Mouse (Mus musculus): ENCODE measurements around the gene Trp53rka. TPM values are rescaled to one million over a fixed set of nuclear protein-coding genes. Genes with fewer than 3 reads are reported as not detected.

Gene Trp53rka
- polyA plus RNA-seq, 1 experiment from 2014 or later: 19.7 TPM

DNA sequence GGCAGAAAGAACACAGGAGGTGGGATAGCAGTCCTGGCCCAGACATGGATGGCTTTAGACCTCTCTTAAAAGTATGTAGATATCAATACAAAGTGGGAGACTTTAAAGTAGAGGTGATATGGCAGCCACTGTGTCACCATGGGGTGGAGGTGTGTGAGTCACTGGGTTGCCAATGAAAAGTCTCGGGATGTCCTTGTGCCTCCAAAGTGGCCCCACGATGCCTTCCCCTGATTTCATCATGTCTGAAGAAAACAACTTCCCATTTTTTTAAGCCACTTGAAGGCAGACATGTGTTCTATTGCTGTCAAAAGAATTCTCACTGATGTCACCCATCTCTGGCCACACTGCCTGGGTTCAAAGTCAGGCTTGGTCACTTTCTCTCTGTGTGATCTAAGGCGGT lies 48.3 kb downstream of the Trp53rka start:
- TF ChIP-seq CTCF (IDR thresholded peaks at IDR 0.05; ENCODE audit: low read depth) (no peak), EP300 (optimal IDR thresholded peaks at IDR 0.05) (no peak)
- Histone ChIP-seq H3K9ac (ENCODE audit: low read length) (no peak overlapping the region), H3K27me3 (ENCODE audit: control insufficient read depth, insufficient read depth, low read length) (no peaks in the 10 kb centered on the region), H3K36me3 (ENCODE audit: control insufficient read depth, insufficient read depth, low read length) (no peaks in the 10 kb centered on the region), H3K4me3 (ENCODE audit: low read depth, low read length) (no peak overlapping the region), H3K9me3 (ENCODE audit: control insufficient read depth, low read length) (no peaks in the 10 kb centered on the region), H3K4me2 (replicated peaks; ENCODE audit: low read depth) (no peak overlapping the region), H3K27ac (replicated peaks) (no peak overlapping the region), H3K4me1 (replicated peaks; ENCODE audit: control insufficient read depth, insufficient read depth) (no peaks in the 10 kb centered on the region)
- 62% methylated on average over 3 of the region's 3 CpGs for WGBS
- DNase-seq (ENCODE audit: low spot score) (no peak), ATAC-seq (ENCODE audit: low FRiP score, low TSS enrichment) (no peak)

DNA sequence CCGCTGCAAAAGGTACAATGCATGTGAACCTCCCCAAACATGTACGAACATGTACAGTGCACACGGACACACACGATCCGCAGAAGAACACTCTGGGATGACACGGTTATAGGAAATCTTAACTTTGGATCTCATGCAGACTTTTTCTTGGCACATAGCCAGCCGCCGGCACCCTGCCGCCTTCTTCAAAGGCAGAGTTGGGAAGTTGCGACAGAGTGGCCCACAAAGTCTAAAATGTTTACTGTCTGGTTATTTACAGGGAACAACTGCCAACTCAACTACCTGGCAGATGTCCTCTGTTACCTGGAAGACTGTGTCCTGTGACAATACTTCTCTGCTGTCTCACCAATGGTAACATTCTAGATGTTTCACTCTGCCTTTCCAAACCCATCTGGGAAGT lies 50.1 kb downstream of the Trp53rka start:
- DNase-seq (ENCODE audit: low spot score): no peak
- ATAC-seq (ENCODE audit: low FRiP score, low TSS enrichment): no peak
- WGBS: 66% methylated on average over 10 of the region's 10 CpGs
- Histone ChIP-seq H3K9me3 (ENCODE audit: control insufficient read depth, low read length) (no peaks in the 10 kb centered on the region), H3K36me3 (ENCODE audit: control insufficient read depth, insufficient read depth, low read length) (no peaks in the 10 kb centered on the region), H3K4me3 (ENCODE audit: low read depth, low read length) (no peak overlapping the region), H3K9ac (ENCODE audit: low read length) (no peak overlapping the region), H3K4me2 (replicated peaks; ENCODE audit: low read depth) (no peak overlapping the region), H3K4me1 (replicated peaks; ENCODE audit: control insufficient read depth, insufficient read depth) (no peaks in the 10 kb centered on the region), H3K27ac (replicated peaks) (no peak overlapping the region), H3K27me3 (ENCODE audit: control insufficient read depth, insufficient read depth, low read length) (no peaks in the 10 kb centered on the region)
- TF ChIP-seq CTCF (IDR thresholded peaks at IDR 0.05; ENCODE audit: low read depth) (no peak), EP300 (optimal IDR thresholded peaks at IDR 0.05) (no peak)

- DNase-seq (ENCODE audit: low spot score) (no peak), ATAC-seq (ENCODE audit: low FRiP score, low TSS enrichment) (no peak)
- no peaks in the 10 kb centered on the region for H3K4me1 ChIP-seq (replicated peaks; ENCODE audit: control insufficient read depth, insufficient read depth)
- H3K4me2 ChIP-seq (replicated peaks; ENCODE audit: low read depth): no peak overlapping the region
- H3K36me3 ChIP-seq (ENCODE audit: control insufficient read depth, insufficient read depth, low read length): no peaks in the 10 kb centered on the region
- H3K9me3 ChIP-seq (ENCODE audit: control insufficient read depth, low read length): no peaks in the 10 kb centered on the region
- no peaks in the 10 kb centered on the region for H3K27me3 ChIP-seq (ENCODE audit: control insufficient read depth, insufficient read depth, low read length)
- H3K9ac ChIP-seq (ENCODE audit: low read length): no peak overlapping the region
- WGBS: 48% methylated on average over 4 of the region's 4 CpGs
- no peak overlapping the region for H3K4me3 ChIP-seq (ENCODE audit: low read depth, low read length)
- H3K27ac ChIP-seq (replicated peaks): no peak overlapping the region
- TF ChIP-seq CTCF (IDR thresholded peaks at IDR 0.05; ENCODE audit: low read depth) (no peak), EP300 (optimal IDR thresholded peaks at IDR 0.05) (no peak)
Observed at GRCm38 (mm10) chr2:165441613-165442012, 51.5 kb downstream of the Trp53rka start.

Other genes with a start within 250 kb of the Trp53rka start
- 38.5 and 39.3 TPM in 2 replicates for gene Slc35c2, start 205.5 kb downstream of the Trp53rka start, polyA plus RNA-seq (2015; fragmentation: Nextera tagmentation; extraction: Ambion mirVana)
- gene Elmo2, start 166.8 kb downstream of the Trp53rka start, polyA plus RNA-seq (2015; fragmentation: Nextera tagmentation; extraction: Ambion mirVana): 21.2 and 22.6 TPM in 2 replicates
- gene Zfp663, start 124.6 kb downstream of the Trp53rka start, polyA plus RNA-seq (2015; fragmentation: Nextera tagmentation; extraction: Ambion mirVana): 0.05 and 0.23 TPM in 2 replicates
- 1.2 and 1.3 TPM in 2 replicates for gene Zfp334, start 105.1 kb downstream of the Trp53rka start, polyA plus RNA-seq (2015; fragmentation: Nextera tagmentation; extraction: Ambion mirVana)
- 0.21 and 0.23 TPM in 2 replicates for gene Ocstamp, start 92.9 kb downstream of the Trp53rka start, polyA plus RNA-seq (2015; fragmentation: Nextera tagmentation; extraction: Ambion mirVana)
- 0.34 and 0.64 TPM in 2 replicates for gene Slc13a3, start 20.1 kb downstream of the Trp53rka start, polyA plus RNA-seq (2015; fragmentation: Nextera tagmentation; extraction: Ambion mirVana)
- gene Slc2a10, start 10.5 kb upstream of the Trp53rka start, polyA plus RNA-seq (2015; fragmentation: Nextera tagmentation; extraction: Ambion mirVana): 10.1 and 10.7 TPM in 2 replicates
- gene Eya2, start 101.7 kb upstream of the Trp53rka start, polyA plus RNA-seq (2015; fragmentation: Nextera tagmentation; extraction: Ambion mirVana): 15.5 and 21.6 TPM in 2 replicates

Measured in stomach, postnatal 0 days (tissue).